Mouse (Mus musculus): Measurements from ENCODE around the gene Tex12.

DNA sequence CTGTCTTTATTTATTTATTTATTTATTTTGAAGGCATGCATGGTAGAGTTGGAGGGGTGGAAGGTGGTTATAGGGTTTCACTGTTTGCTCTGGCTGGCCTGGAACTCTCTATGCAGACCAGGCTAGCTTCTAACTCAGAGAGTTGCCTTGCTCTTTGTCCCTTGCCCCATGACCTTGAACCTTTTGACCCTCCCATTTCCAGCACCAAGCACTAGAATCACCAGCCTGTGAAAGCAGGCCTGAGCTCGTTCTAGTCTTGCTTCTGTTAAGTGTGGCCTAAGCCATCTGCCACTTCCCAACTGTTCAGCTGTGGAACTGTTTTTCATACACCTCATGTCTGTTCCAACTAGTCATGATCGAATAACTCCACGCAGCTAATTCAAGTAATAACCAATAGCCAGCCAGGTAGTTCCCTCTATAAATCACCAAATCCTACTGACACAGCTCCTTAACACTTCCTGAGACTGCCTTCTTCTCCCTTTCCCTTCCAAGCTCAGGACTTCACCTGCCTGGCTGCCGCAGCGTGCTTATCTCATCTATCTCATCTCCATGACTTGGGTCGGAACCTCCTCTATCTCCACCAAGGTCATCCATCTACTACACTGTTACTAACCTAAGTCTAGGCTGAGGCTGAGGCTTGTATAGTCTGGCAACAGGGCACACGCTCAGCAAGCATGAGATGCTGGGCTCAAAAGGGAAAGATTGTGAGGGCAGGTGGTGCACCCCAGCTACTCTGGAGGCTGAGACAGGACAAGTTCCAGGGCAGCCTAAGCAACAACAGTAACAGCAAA is 41.1 kb upstream of the Tex12 start:
- no peak for TF ChIP-seq TAL1 (IDR thresholded peaks at IDR 0.05; ENCODE audit: low read length)
- TF ChIP-seq MEF2A (IDR thresholded peaks at IDR 0.05; ENCODE audit: extremely low read depth, insufficient replicate concordance, low read depth, low read length, poor library complexity, severe bottlenecking): no peak
- no peak for TF ChIP-seq RCOR1 (IDR thresholded peaks at IDR 0.05; ENCODE audit: low read depth, low read length)
- no peak for TF ChIP-seq RAD21 (IDR thresholded peaks at IDR 0.05; ENCODE audit: low read depth, low read length)
- TF ChIP-seq HCFC1 (IDR thresholded peaks at IDR 0.05; ENCODE audit: low read depth, low read length): no peak
